Mouse (Mus musculus) stomach, embryonic 16.5 days (tissue): ENCODE measurements at regions not wholly inside any gene's neighbourhood (a gene's known extent, or its start where the extent isn't known, plus 50 kb on each side); places are given as distances from the start of the nearest gene placed in this dataset.
"Not testable (repeated sequence)": the region's sequence is repeated elsewhere in the genome, so short reads cannot be mapped to it uniquely, and the experiment has no call there.

ENCODE experiments used
- ATAC-seq: fragments of 200-750 bp; cut with Nextera tagmentation; 2 replicates; pipeline ENCODE4 v1.8.0; 2017; ENCODE audit warnings: moderate number of reproducible peaks, moderate TSS enrichment; ENCODE audit not compliant: insufficient read depth, low FRiP score
- H3K27ac ChIP-seq: fragments of 300-500 bp; sonication (generic); 2 replicates; pipeline ENCODE4 v1.5.1; 2014; ENCODE audit warnings: low read length
- H3K27me3 ChIP-seq: fragments of 300-500 bp; sonication (generic); 2 replicates; pipeline ENCODE4 v1.6.1; 2014; ENCODE audit warnings: low read length, control low read depth, mixed read lengths; ENCODE audit not compliant: control insufficient read depth, insufficient read depth
- H3K36me3 ChIP-seq: fragments of 300-500 bp; sonication (generic); 2 replicates; pipeline ENCODE4 v1.6.1; 2014; ENCODE audit warnings: low read length; ENCODE audit not compliant: control insufficient read depth, insufficient read depth
- H3K4me1 ChIP-seq: fragments of 300-500 bp; sonication (generic); 2 replicates; pipeline ENCODE4 v1.6.1; 2014; ENCODE audit warnings: low read length, control low read depth, mixed read lengths; ENCODE audit not compliant: control insufficient read depth, insufficient read depth
- H3K4me2 ChIP-seq: fragments of 300-500 bp; sonication (generic); 2 replicates; pipeline ENCODE4 v1.6.1; 2014; ENCODE audit warnings: low read depth, low read length, mixed read lengths
- H3K4me3 ChIP-seq: fragments of 300-500 bp; sonication (generic); replicated peaks from 2 replicates; pipeline ENCODE4 v1.5.1; 2014; ENCODE audit warnings: mild to moderate bottlenecking, low read length
- H3K9ac ChIP-seq: fragments of 300-500 bp; sonication (generic); 2 replicates; pipeline ENCODE4 v1.6.1; 2014; ENCODE audit warnings: low read length
- H3K9me3 ChIP-seq: fragments of 300-500 bp; sonication (generic); replicated peaks from 2 replicates; pipeline ENCODE4 v1.6.1; 2016; ENCODE audit warnings: low read length, control low read depth; ENCODE audit not compliant: control insufficient read depth
- WGBS: fragments of 180-500 bp; shearing (Covaris S2); extraction: QIAGEN DNeasy Blood & Tissue Kit; methylation state at CpG from one replicate; pipeline ENCODE4 v1.1.7; 2014; 5-methylcytosine and 5-hydroxymethylcytosine counted together

DNA sequence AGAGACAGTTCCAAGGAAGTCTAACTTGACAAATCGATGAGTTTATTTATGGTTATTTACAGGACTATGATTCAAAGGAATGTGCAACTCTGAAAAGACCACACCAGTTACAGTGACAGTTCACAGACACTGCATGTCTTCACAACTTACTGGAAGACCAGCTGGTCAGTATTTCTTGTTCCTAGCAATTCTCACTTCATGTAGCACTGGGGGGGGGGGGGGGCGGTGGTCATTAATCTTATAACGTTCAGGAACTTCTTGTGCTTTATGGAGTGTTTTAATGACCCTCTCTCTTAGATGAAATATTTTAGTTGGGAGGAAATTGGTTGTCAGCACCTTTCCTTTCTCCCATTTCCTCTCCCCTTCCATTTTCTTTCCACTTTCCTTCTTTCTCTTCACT is 1752.1 kb upstream of the Cntnap5a start:
- no peak overlapping the region for H3K4me3 ChIP-seq
- H3K27me3 ChIP-seq = no peaks in the 10 kb centered on the region
- WGBS = 39% methylated on average over 3 of the region's 3 CpGs

DNA sequence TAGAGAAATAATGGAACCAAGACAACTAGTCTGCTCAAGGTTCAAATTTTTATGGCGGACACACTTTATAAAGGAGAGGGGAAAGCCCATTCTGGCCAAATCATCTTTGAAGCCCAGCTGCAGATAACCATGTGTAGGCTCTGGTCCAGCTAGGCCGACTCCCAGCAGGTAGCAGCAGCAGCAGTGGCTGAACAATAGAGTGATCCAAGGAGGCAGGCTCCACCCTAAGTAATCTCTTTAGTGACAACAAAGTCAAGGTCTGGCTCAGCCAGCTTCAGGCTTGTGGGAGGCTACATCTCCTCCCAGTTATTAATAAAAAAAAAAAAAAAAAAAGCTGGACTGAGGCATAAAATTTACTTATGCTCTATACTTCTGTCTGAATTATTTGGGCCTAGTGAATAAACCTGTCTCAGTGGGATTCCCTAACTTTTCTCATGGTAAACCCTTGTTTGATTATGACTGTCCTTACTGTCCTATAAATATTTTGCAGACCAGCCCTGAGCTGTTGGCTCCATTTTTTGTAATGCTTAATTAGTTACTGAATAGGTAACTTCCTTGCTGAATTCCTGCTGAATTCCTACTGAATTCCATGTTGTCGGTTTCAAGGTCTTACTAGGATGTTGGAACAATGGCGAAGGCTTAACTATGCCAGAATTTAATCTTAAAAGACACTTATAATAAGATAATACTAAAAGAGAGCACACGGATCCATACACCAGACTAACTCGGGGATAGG is 1726.4 kb upstream of the Cntnap5a start:
- Histone ChIP-seq H3K27ac (no peak overlapping the region), H3K9ac (no peak overlapping the region), H3K27me3 (no peaks in the 10 kb centered on the region), H3K4me3 (no peak overlapping the region), H3K9me3 (no peaks in the 10 kb centered on the region), H3K4me2 (no peak overlapping the region), H3K36me3 (no peaks in the 10 kb centered on the region), H3K4me1 (no peaks in the 10 kb centered on the region)
- 77% methylated on average over 6 of the region's 6 CpGs for WGBS
- no peak for ATAC-seq

More for the DNA sequence above, 1752.1 kb upstream of the Cntnap5a start:
- no peak for ATAC-seq
- Histone ChIP-seq H3K9ac (no peak overlapping the region), H3K4me2 (no peak overlapping the region), H3K36me3 (no peaks in the 10 kb centered on the region), H3K4me1 (no peaks in the 10 kb centered on the region), H3K27ac (no peak overlapping the region), H3K9me3 (no peaks in the 10 kb centered on the region)

GRCm38 (mm10) chr1:113959267-113959666 is 1725.3 kb upstream of the Cntnap5a start:
- WGBS = 90% methylated on average over 1 of the region's 1 CpGs
- not testable (repeated sequence) for H3K9ac ChIP-seq

DNA sequence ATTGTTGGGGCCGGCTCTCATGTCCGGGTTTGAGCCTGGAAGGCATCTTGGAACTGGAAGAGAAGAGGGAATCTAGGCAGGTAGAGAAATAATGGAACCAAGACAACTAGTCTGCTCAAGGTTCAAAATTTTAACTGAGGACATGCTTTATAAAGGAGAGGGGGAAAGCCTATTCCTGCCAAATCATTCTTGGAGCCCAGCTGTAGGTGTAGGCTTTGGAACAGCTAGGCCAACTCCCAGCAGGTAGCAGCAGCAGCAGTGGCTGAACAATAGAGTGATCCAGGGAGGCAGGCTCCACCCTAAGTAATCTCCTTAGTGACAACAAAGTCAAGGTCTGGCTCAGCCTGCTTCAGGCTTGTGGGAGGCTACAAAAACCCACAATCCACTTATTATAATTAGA is 1720.6 kb upstream of the Cntnap5a start:
- H3K9ac ChIP-seq, H3K9me3 ChIP-seq, H3K4me2 ChIP-seq, H3K27me3 ChIP-seq, H3K36me3 ChIP-seq, H3K27ac ChIP-seq, H3K4me1 ChIP-seq, H3K4me3 ChIP-seq, ATAC-seq: not testable (repeated sequence)
- 54% methylated on average over 2 of the region's 2 CpGs for WGBS

More at GRCm38 (mm10) chr1:113959267-113959666, 1725.3 kb upstream of the Cntnap5a start:
- ATAC-seq, H3K4me1 ChIP-seq, H3K36me3 ChIP-seq, H3K27me3 ChIP-seq, H3K4me3 ChIP-seq, H3K9me3 ChIP-seq, H3K27ac ChIP-seq, H3K4me2 ChIP-seq: not testable (repeated sequence)

DNA sequence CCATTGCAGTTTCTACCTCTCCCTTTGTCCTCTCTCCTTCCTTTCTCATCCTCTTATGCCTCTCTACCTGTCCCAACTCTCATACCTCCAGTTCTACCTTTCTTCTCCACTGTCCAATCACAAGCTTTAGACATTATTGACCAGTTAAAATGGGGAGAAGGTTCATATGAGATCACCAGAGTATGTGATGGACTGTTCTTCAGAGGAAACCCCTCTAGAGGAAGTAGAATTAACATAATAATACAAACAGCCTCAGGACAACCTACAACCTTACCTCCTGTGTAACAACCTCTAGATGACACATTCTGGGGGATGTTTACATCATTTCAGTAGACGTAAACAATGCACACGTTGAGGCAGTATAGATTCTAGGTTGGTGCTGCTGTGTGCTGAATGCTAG is 1720.1 kb upstream of the Cntnap5a start:
- Histone ChIP-seq H3K9me3 (no peaks in the 10 kb centered on the region), H3K36me3 (no peaks in the 10 kb centered on the region), H3K4me1 (no peaks in the 10 kb centered on the region), H3K27ac (no peak overlapping the region), H3K4me2 (no peak overlapping the region), H3K9ac (no peak overlapping the region), H3K4me3 (no peak overlapping the region), H3K27me3 (no peaks in the 10 kb centered on the region)
- ATAC-seq = no peak
- 53% methylated on average over 2 of the region's 2 CpGs for WGBS

DNA sequence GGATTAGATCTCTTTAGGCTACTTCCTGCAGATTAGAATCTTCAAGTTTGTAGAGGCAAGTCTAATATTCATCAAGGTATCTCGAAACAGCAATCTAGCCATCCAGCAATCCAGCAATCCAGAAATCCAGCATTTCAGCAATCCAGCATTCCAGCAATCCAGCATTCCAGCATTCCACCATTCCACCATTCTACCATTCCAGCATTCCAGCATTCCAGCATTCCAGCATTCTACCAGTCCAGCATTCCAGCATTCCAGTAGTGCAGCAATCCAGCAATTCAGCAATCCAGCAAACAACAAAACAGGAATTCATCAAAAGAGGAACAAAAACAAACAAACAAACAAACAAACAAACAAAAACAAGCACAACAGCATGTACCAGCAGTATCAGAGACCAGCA is 1713.9 kb upstream of the Cntnap5a start:
- no peaks in the 10 kb centered on the region for H3K27me3 ChIP-seq
- H3K9ac ChIP-seq = no peak overlapping the region
- ATAC-seq = no peak
- no peak overlapping the region for H3K4me2 ChIP-seq
- no peaks in the 10 kb centered on the region for H3K36me3 ChIP-seq
- no peaks in the 10 kb centered on the region for H3K4me1 ChIP-seq
- H3K4me3 ChIP-seq = no peak overlapping the region
- H3K27ac ChIP-seq = no peak overlapping the region
- no peaks in the 10 kb centered on the region for H3K9me3 ChIP-seq
- WGBS = 78% methylated on average over 1 of the region's 1 CpGs

DNA sequence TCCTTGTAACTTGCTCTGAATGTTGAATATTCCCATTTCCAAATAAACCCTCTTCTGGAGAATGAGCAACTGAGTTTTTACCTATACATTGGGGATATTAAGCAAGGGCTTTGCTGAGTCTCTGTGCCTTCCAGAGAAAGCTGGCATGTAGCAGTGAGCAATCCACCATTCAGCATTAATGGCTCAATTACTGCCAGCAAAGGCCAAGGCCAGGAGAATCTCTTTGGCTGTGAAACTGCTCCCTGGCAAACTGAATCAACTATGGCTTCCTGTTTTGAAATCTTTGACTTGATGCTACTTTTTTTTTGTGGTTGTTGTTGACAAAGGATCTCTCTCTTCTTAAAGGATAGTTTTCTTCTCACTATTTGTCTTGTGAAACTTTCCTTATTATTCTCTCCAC is 1704.4 kb upstream of the Cntnap5a start:
- no peak overlapping the region for H3K9ac ChIP-seq
- no peaks in the 10 kb centered on the region for H3K36me3 ChIP-seq
- H3K4me1 ChIP-seq = no peaks in the 10 kb centered on the region
- no peak for ATAC-seq
- H3K4me2 ChIP-seq = no peak overlapping the region
- H3K27ac ChIP-seq = no peak overlapping the region
- no peaks in the 10 kb centered on the region for H3K9me3 ChIP-seq
- H3K27me3 ChIP-seq = no peaks in the 10 kb centered on the region
- no peak overlapping the region for H3K4me3 ChIP-seq

DNA sequence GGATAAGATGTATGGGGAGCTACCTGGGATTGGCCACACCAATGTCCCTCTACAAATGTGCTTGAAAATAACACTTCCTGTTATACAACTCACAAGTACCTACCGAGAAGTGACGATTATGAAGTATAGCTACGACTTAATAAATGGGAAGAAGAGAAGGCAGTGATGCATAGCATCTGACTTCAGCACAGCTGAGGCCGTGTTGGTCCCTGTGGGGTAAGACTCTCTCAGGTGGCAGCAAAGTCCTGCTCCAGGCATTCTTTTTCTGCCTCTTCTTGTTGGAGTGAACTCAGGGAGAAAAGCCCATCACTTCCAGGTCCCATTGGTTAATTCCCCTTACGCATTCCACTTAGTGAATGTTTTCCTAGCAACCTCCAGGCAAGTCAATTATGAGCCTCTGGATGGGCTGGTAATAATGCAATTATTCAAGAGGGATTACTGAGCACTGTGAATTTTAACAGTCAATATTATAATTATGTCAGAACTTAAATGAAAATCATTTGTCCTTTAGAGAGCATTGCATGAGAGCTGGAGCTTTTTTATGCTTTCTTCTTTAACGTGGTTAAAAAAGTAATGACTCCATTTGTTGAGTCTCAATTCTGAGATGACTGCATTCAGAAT is 1694.8 kb upstream of the Cntnap5a start:
- no peaks in the 10 kb centered on the region for H3K9me3 ChIP-seq
- H3K36me3 ChIP-seq = no peaks in the 10 kb centered on the region
- H3K27me3 ChIP-seq = no peaks in the 10 kb centered on the region
- no peak overlapping the region for H3K27ac ChIP-seq
- no peak overlapping the region for H3K4me3 ChIP-seq
- no peak for ATAC-seq
- no peak overlapping the region for H3K9ac ChIP-seq
- no peak overlapping the region for H3K4me2 ChIP-seq
- no peaks in the 10 kb centered on the region for H3K4me1 ChIP-seq
- 88% methylated on average over 6 of the region's 6 CpGs for WGBS

DNA sequence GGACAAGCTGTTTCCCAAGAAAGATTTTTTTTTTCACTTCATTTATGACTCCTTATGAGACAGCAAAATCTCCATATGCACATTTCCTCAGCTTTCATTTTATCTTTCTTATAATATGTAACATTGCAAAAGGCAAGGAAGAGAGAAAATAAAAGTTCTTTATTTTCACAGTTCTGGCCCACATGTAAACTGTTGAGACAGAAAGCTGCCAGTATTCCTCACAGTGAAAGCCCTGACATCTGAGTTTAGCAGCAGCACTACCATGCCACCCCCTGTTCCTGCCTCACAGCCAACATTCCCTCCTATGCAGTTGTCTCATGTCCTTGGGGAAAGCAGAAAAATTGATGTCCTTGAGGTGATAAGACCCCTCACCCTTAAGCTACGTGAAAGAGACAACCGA is 1692.1 kb upstream of the Cntnap5a start:
- Histone ChIP-seq H3K4me3 (no peak overlapping the region), H3K4me1 (no peaks in the 10 kb centered on the region), H3K4me2 (no peak overlapping the region), H3K9me3 (no peaks in the 10 kb centered on the region), H3K9ac (no peak overlapping the region), H3K36me3 (no peaks in the 10 kb centered on the region), H3K27ac (no peak overlapping the region), H3K27me3 (no peaks in the 10 kb centered on the region)
- no peak for ATAC-seq
- 62% methylated on average over 2 of the region's 2 CpGs for WGBS
